Mouse (Mus musculus): ENCODE measurements around the gene Sash3. TPM values are rescaled to one million over a fixed set of nuclear protein-coding genes. Genes with fewer than 3 reads are reported as not detected.
"Not testable (repeated sequence)": the region's sequence is repeated elsewhere in the genome, so short reads cannot be mapped to it uniquely, and the experiment has no call there.

The Sash3 gene
- total RNA-seq, 2 experiments from 2014 or later: 63.8 to 84.7 TPM

DNA sequence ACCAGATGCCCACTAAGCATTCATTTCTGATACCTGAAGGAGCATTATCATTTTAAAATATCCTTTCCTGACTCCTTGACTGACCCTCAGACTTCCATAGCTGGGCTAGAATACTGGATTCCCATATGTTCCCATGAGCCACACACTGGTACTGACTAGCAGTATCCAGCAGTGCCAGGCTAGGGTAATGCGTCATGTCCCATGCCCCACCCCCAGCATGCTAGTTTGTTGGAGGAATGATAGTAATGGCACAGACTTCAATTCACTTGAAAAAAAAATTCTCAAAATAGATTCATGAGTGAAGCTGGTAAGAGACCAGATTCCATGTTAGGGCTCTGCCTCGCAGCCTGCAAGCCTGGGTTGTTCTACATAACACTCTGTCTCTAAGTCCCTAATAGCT, 52.8 kb downstream of the Sash3 start:
- ATAC-seq (replicated peaks; ENCODE audit: poor library complexity, severe bottlenecking): no peak

GRCm38 (mm10) chrX:48200699-48201098, 54.5 kb downstream of the Sash3 start:
- no peak for ATAC-seq (replicated peaks; ENCODE audit: poor library complexity, severe bottlenecking)

DNA sequence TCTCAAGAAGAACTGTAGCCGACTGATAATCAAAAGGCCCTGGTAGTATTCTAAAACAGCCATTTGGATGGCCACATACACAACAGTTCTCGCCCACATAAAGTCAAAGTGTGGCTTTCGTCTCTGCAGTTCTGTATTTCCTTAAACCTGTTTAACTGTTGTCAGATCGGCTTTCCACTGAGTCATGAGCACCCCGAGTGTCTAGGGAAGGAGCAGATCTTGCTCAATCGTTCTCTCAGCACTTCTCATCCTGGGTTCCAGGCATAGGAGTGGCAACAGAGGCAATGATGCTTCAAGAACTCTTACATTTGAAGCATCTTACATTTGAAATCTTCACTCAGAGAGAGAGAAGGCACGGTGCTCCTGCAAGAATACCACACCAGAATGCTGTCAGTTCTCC, 55.7 kb downstream of the Sash3 start:
- peak; percentile 76 for ATAC-seq (replicated peaks; ENCODE audit: poor library complexity, severe bottlenecking)

DNA sequence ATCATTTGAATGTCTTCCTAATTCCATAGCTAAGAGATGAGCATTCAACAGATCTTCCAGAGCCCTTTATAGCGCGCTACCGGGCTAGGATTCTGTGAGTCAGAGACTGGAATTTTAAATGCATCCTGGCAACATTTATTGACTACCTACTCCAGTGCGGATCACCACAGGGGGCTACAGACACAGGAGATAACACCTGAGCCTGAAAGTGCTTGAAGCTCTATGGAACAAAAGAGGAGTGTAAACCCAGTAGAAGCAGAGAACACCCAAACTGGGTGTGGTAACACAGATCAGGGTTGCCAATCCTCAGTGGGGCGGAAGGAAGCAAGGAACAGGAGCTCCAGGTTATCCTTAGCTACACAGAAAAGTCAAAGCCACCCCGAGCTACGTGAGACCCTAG, 56.2 kb downstream of the Sash3 start:
- no peak for ATAC-seq (replicated peaks; ENCODE audit: poor library complexity, severe bottlenecking)

- ATAC-seq (replicated peaks; ENCODE audit: poor library complexity, severe bottlenecking): no peak
These were observed 56.8 kb downstream of the Sash3 start for GRCm38 (mm10) chrX:48202995-48203394.

DNA sequence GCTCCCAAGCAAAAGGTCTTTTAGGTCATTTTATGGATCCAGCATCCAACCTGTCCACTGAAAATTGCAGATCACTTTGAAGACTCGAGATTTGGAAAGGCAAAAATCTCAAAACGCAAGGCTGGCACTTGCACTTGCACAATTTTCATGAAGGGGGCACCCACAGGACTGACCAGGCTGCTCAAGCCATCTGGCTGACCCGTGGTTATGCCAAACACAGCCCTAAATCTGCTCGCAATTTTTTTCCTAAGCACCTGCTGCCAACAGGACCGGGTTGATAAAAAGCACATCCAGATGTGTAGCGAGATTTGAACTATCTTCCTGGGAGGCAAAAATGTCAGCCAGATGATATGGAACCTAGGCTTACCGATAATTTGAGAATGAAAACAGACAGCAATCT, 57.5 kb downstream of the Sash3 start:
- no peak for ATAC-seq (replicated peaks; ENCODE audit: poor library complexity, severe bottlenecking)

DNA sequence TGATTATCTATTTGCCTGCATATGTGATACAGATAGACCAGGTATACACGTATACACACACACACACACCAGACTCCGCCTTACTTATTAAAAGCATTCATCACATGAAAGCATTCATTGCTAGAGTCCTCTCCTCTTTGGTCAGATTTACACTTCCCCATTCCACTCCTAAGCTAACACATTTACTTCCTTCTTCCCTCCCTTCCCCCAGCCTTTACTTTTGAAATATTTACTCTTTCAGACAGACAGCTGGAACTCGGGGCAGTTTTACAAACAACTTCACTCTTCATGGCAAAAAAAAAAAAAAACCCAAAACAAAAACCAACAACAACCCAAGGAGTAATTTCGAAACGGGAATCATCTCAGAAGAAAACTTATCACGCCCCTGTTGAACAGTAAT, 58.2 kb downstream of the Sash3 start:
- peak; percentile 41 for ATAC-seq (replicated peaks; ENCODE audit: poor library complexity, severe bottlenecking)

DNA sequence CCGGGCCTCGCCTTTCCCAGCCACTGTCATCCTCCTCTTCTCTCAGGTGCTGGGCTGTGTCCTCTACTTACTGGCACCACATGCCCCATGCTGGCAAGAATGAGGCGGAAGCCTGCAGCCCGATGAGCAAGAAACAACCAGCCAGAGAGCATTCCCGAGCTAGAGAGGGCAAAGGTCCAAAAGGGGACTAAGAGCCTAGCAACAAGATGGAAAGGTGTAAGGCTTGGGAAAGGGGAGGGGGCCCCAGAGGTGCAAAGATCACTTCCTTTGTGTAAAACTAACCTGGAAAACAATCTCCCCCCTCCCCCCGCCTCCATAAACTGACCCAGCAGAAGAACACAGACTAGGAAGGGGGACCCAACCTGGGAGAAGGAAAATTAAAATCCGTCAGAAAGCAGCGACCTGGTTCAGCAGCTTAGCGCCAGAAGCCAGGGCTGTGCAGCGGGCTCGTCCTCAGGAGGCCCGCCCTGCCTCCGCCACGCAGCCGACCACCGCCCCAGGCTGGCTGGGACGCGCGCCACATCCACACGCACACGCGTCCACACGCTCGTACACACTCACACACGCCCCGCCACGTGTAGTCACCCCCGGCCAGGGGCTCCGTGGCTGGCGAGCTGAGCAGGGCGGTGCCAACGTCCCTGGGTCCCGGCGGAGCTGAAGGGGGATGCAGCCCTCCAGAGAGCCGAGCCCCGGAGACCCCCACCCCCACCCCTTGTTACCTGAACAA, 61.7 kb downstream of the Sash3 start:
- peak; percentile 29 for ATAC-seq (replicated peaks; ENCODE audit: poor library complexity, severe bottlenecking)

DNA sequence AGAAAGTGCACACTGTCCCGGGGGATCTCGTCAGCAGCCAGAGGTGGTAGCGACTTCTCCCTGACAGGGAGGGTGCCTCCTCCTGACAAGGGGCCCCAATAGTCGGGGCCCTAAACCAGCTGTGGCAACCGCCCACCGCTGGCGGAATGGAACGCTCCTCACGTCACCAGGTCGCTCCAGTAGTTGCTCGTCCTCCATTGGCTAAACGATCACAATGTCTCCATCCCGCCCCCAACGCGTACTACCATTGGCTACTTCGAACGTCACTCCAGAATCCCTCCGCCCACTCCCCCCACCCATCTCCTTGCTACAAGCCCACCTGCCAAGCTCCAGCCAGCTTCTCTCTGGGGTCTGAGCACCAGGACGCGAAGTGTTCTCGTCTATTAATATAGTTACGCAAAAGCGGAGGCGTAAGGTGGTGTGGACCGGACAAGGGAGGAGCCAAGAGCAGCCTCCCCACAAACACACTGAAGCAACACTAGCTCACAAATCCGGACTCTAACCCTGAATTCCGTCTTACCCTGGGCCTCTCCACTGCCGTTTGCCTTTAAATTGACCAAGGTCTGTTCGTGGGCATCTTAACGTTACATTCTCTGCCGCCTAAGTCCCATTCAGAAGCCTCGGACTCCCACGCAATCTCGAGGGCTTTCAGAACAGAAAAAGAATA, 62.4 kb downstream of the Sash3 start, which contains the start of gene Zdhhc9:
Zdhhc9 (minus strand) TSS at position 360 of the 667 bp plus-strand sequence.
- ATAC-seq (replicated peaks; ENCODE audit: poor library complexity, severe bottlenecking): peak; percentile 95

DNA sequence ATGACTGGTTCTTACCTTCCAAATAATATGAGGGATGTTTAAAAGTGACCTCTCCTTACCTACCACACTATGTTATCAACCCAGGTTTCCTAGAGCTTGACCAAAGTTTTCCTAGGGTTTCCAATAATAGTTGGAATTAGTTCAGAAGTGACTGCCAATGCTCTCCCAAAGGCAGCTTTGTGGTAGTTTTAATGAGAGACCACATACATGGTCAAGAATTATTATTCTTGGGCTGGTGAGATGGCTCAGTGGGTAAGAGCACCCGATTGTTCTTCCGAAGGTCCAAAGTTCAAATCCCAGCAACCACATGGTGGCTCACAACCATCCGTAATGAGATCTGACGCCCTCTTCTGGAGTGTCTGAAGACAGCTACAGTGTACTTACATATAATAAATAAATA, 63.5 kb downstream of the Sash3 start:
- ATAC-seq (replicated peaks; ENCODE audit: poor library complexity, severe bottlenecking): not testable (repeated sequence)

Other genes starting within 250 kb of the Sash3 start
- gene Ocrl, start 234.0 kb upstream of the Sash3 start, total RNA-seq (2014; fragmentation: Nextera tagmentation): 61.1 and 67.6 TPM in 2 replicates
- 30.9 and 38.4 TPM in 2 replicates for gene Ocrl, start 234.0 kb upstream of the Sash3 start, total RNA-seq (2017)
- gene Apln, start 111.6 kb upstream of the Sash3 start, total RNA-seq (2014; fragmentation: Nextera tagmentation): 1.4 and 1.7 TPM in 2 replicates
- 0.62 and 1.6 TPM in 2 replicates for gene Apln, start 111.6 kb upstream of the Sash3 start, total RNA-seq (2017)
- not detected in 2 replicates for gene Xpnpep2, start 37.7 kb upstream of the Sash3 start, total RNA-seq (2014; fragmentation: Nextera tagmentation)
- not detected in 2 replicates for gene Xpnpep2, start 37.7 kb upstream of the Sash3 start, total RNA-seq (2017)
- gene Zdhhc9, start 62.4 kb downstream of the Sash3 start, total RNA-seq (2014; fragmentation: Nextera tagmentation): 22.9 and 26.2 TPM in 2 replicates
- gene Zdhhc9, start 62.4 kb downstream of the Sash3 start, total RNA-seq (2017): 5.6 and 8.3 TPM in 2 replicates
- gene Utp14a, start 110.4 kb downstream of the Sash3 start, total RNA-seq (2014; fragmentation: Nextera tagmentation): 39.7 and 45.3 TPM in 2 replicates
- gene Utp14a, start 110.4 kb downstream of the Sash3 start, total RNA-seq (2017): 91.9 and 95.0 TPM in 2 replicates
- gene Bcorl1, start 194.9 kb downstream of the Sash3 start, total RNA-seq (2014; fragmentation: Nextera tagmentation): 15.5 and 16.6 TPM in 2 replicates
- gene Bcorl1, start 194.9 kb downstream of the Sash3 start, total RNA-seq (2017): 3.0 and 9.1 TPM in 2 replicates

All from granulocyte monocyte progenitor cell, adult 5-6 weeks (primary cell).